Mouse (Mus musculus) hematopoietic stem cell, adult 5-6 weeks (primary cell): ENCODE data around the gene Tmem253. TPM values are rescaled to one million over a fixed set of nuclear protein-coding genes. Genes with fewer than 3 reads are reported as not detected.
A peak's percentile ranks its signal among the peaks of the same experiment; 100 is the strongest.

Source experiments
- ATAC-seq, 2 experiments: fragments of 125-278 bp in 1 of 2; replicated peaks in 1 of 2; 2 replicates each; pipeline ENCODE4 v1.8.0; 2016 to 2017; ENCODE audit warnings: inconsistent platforms in 2 of 2, mild to moderate bottlenecking in 2 of 2, moderate number of reproducible peaks in 2 of 2, low read depth in 1 of 2, moderate TSS enrichment in 1 of 2; ENCODE audit not compliant: low FRiP score in 2 of 2, poor library complexity in 2 of 2, severe bottlenecking in 2 of 2, insufficient read depth in 1 of 2, low TSS enrichment in 1 of 2
- total RNA-seq: library from RNA; stranded (forward); fragments of 172-1452, 232-1000 nt; gene quantifications from 2 replicates; pipeline ENCODE4 v1.2.3, GENCODE M21; 2017

Tmem253 gene
- total RNA-seq, 1 experiment from 2014 or later = not detected

- peak; percentile 66 to 75 for ATAC-seq
Measured at GRCm38 (mm10) chr14:52003981-52004495, 11.4 kb upstream of the Tmem253 start.

- ATAC-seq = no peak
Measured at GRCm38 (mm10) chr14:52005141-52005540, 10.3 kb upstream of the Tmem253 start.

GRCm38 (mm10) chr14:52005616-52006015, 9.8 kb upstream of the Tmem253 start:
- no peak for ATAC-seq

- ATAC-seq = no peak
Measured at GRCm38 (mm10) chr14:52006241-52006640, 9.2 kb upstream of the Tmem253 start.

GRCm38 (mm10) chr14:52006771-52007170, 8.7 kb upstream of the Tmem253 start:
- ATAC-seq = no peak

- peak; percentile 82 to 84 for ATAC-seq
Measured at GRCm38 (mm10) chr14:52008321-52009203, 6.9 kb upstream of the Tmem253 start.

GRCm38 (mm10) chr14:52009361-52009760, 6.1 kb upstream of the Tmem253 start:
- ATAC-seq = no peak

GRCm38 (mm10) chr14:52009841-52010240, 5.6 kb upstream of the Tmem253 start:
- ATAC-seq = no peak

GRCm38 (mm10) chr14:52010446-52011111, 4.9 kb upstream of the Tmem253 start:
- no peak for ATAC-seq

- ATAC-seq = no peak
Measured at GRCm38 (mm10) chr14:52011683-52012082, 3.8 kb upstream of the Tmem253 start.

- ATAC-seq = no peak
Measured at GRCm38 (mm10) chr14:52012085-52012484, 3.4 kb upstream of the Tmem253 start.

- ATAC-seq = no peak
Measured at GRCm38 (mm10) chr14:52012553-52012952, 2.9 kb upstream of the Tmem253 start.

GRCm38 (mm10) chr14:52013021-52013610, 2.3 kb upstream of the Tmem253 start:
- no peak for ATAC-seq

GRCm38 (mm10) chr14:52013771-52014219, 1.7 kb upstream of the Tmem253 start:
- ATAC-seq = no peak

GRCm38 (mm10) chr14:52014271-52014760, 1.1 kb upstream of the Tmem253 start:
- ATAC-seq = no peak

GRCm38 (mm10) chr14:52014761-52015311, 622 bp upstream of the Tmem253 start:
- peak; percentile 19 to 34; a peak in 2 of 4 replicates for ATAC-seq

- ATAC-seq = no peak
Measured at GRCm38 (mm10) chr14:52016625-52017405, 1.4 kb downstream of the Tmem253 start.
